24 mouse cellular contexts compared by ENCODE assay signal in genomic region chr15:60088964-60089899, GRCm38 (mm10).
DNase-seq lines count a peak whose midpoint lies in the region; ATAC-seq and TF ChIP-seq lines count a peak whose summit lies in the region.
"Had no signal": no experiment of that assay in that cellular context is flagged by ENCODE, and none has a peak within 500 bp of the region (broad histone marks: within the 10 kb centered on the region; RNA-seq: fewer than 3 reads in every experiment).

No protein-coding gene starts in this region.

- H3K9me3 ChIP-seq in forebrain, embryonic 14.5 days (replicated peaks; ENCODE audit: control insufficient read depth, low read length) = no peaks in the 10 kb centered on the region
- H3K9me3 ChIP-seq in forebrain, embryonic 12.5 days = no peaks in the 10 kb centered on the region
- H3K9me3 ChIP-seq in midbrain, embryonic 14.5 days (ENCODE audit: control insufficient read depth, low read length) = no peaks in the 10 kb centered on the region
- H3K9me3 ChIP-seq: limb, embryonic 12.5 days; midbrain, embryonic 12.5 days had no signal

- 58% methylated on average over 10 of the region's 10 CpGs for WGBS in forebrain, embryonic 14.5 days
- 67% methylated on average over 10 of the region's 10 CpGs for WGBS in forebrain, embryonic 12.5 days
- WGBS in midbrain, embryonic 14.5 days = 56% methylated on average over 10 of the region's 10 CpGs

- no peak overlapping the region for H3K9ac ChIP-seq in forebrain, embryonic 14.5 days (ENCODE audit: low read length)
- H3K9ac ChIP-seq in forebrain, embryonic 12.5 days = no peak overlapping the region
- H3K9ac ChIP-seq in midbrain, embryonic 14.5 days (replicated peaks; ENCODE audit: low read length) = no peak overlapping the region
- H3K9ac ChIP-seq: limb, embryonic 12.5 days; liver, postnatal 0 days; midbrain, embryonic 12.5 days had no signal

- H3K27ac ChIP-seq in forebrain, embryonic 14.5 days (ENCODE audit: low read depth, low read length) = no peak overlapping the region
- H3K27ac ChIP-seq in forebrain, embryonic 12.5 days = no peak overlapping the region
- H3K27ac ChIP-seq in layer of hippocampus, adult 2 months = peak overlapping the region; percentile 77
- no peak overlapping the region for H3K27ac ChIP-seq in midbrain, embryonic 14.5 days (replicated peaks; ENCODE audit: low read depth, low read length)
- H3K27ac ChIP-seq: limb, embryonic 12.5 days; macrophage; midbrain, embryonic 12.5 days had no signal

- H3K4me1 ChIP-seq in forebrain, embryonic 14.5 days (ENCODE audit: control insufficient read depth, insufficient read depth, low read length) = no peaks in the 10 kb centered on the region; the same call in 1 of the 2 replicates
- H3K4me1 ChIP-seq in forebrain, embryonic 12.5 days = peaks cover 3% of the 10 kb centered on the region; the same call in 1 of the 2 replicates
- no peaks in the 10 kb centered on the region for H3K4me1 ChIP-seq in midbrain, embryonic 14.5 days (ENCODE audit: control insufficient read depth, insufficient read depth, low read length)
- H3K4me1 ChIP-seq: limb, embryonic 12.5 days; midbrain, embryonic 12.5 days had no signal

- H3K36me3 ChIP-seq in forebrain, embryonic 14.5 days (ENCODE audit: control insufficient read depth, insufficient read depth, low read length) = no peaks in the 10 kb centered on the region
- H3K36me3 ChIP-seq in forebrain, embryonic 12.5 days (replicated peaks) = no peaks in the 10 kb centered on the region
- H3K36me3 ChIP-seq in midbrain, embryonic 14.5 days (ENCODE audit: control insufficient read depth, insufficient read depth, low read length) = no peaks in the 10 kb centered on the region
- H3K36me3 ChIP-seq: limb, embryonic 12.5 days; midbrain, embryonic 12.5 days had no signal

- H3K4me3 ChIP-seq in forebrain, embryonic 14.5 days (ENCODE audit: low read depth, low read length) = no peak overlapping the region
- H3K4me3 ChIP-seq in forebrain, embryonic 12.5 days (replicated peaks) = no peak overlapping the region
- no peak overlapping the region for H3K4me3 ChIP-seq in layer of hippocampus, adult 2 months
- no peak overlapping the region for H3K4me3 ChIP-seq in midbrain, embryonic 14.5 days (replicated peaks; ENCODE audit: low read depth, low read length)
- H3K4me3 ChIP-seq: limb, embryonic 12.5 days; midbrain, embryonic 12.5 days had no signal

- ATAC-seq in forebrain, embryonic 14.5 days = peak; percentile 54; the same call in 1 of the 2 replicates
- no peak for ATAC-seq in forebrain, embryonic 12.5 days (ENCODE audit: low FRiP score)
- peak; percentile 17; the same call in 1 of the 2 replicates for ATAC-seq in midbrain, embryonic 14.5 days (ENCODE audit: low FRiP score, low TSS enrichment)
- ATAC-seq: hindbrain, embryonic 16.5 days; intestine, embryonic 16.5 days; liver, postnatal 0 days; lung, postnatal 0 days had no signal

- no peaks in the 10 kb centered on the region for H3K27me3 ChIP-seq in forebrain, embryonic 14.5 days (replicated peaks; ENCODE audit: control insufficient read depth, insufficient read depth, low read length)
- H3K27me3 ChIP-seq in forebrain, embryonic 12.5 days = no peaks in the 10 kb centered on the region
- no peaks in the 10 kb centered on the region for H3K27me3 ChIP-seq in midbrain, embryonic 14.5 days (ENCODE audit: control insufficient read depth, insufficient read depth, low read length)
- H3K27me3 ChIP-seq: limb, embryonic 12.5 days; midbrain, embryonic 12.5 days had no signal

- H3K4me2 ChIP-seq in forebrain, embryonic 14.5 days (ENCODE audit: low read length) = no peak overlapping the region
- no peak overlapping the region for H3K4me2 ChIP-seq in forebrain, embryonic 12.5 days
- no peak overlapping the region for H3K4me2 ChIP-seq in midbrain, embryonic 14.5 days (ENCODE audit: low read length)
- H3K4me2 ChIP-seq: heart, embryonic 11.5 days; limb, embryonic 12.5 days; liver, embryonic 11.5 days; midbrain, embryonic 12.5 days had no signal

- no peak for TF ChIP-seq CTCF in layer of hippocampus, adult 2 months (conservative IDR thresholded peaks at IDR 0.05)

- DNase-seq in forebrain, embryonic 14.5 days (ENCODE audit: low spot score) = peak; percentile 74
- DNase-seq in layer of hippocampus, adult 2 months (ENCODE audit: low spot score in 2 of 2) = peak; percentile 11 to 19
- DNase-seq in layer of hippocampus, postnatal 36 days = no peak
- DNase-seq in brain, adult 2 months (ENCODE audit: low read depth, low spot score) = peak; percentile 57
- DNase-seq in midbrain, embryonic 14.5 days = peak; percentile 47
- DNase-seq in cerebellum, adult 8-10 months = no peak
- DNase-seq: adrenal gland, postnatal 25 days; cerebellum, adult 11-12 months; cerebellum, postnatal 14 days; gastrocnemius, postnatal 10 days; kidney, postnatal 25 days; liver, postnatal 0 days; right cerebral cortex, adult 18-20 months; thymus, adult 18-20 months; thymus, postnatal 4 days had no signal

Comparison
In these comparisons a context has a peak if more than half of its experiments do, and no peak if none do; other contexts are left out.
1. DNase-seq: peak in forebrain, embryonic 14.5 days (single experiment), layer of hippocampus, adult 2 months (2 of 2), brain, adult 2 months (single experiment) and midbrain, embryonic 14.5 days (single experiment); none in layer of hippocampus, postnatal 36 days (0 of 2) and cerebellum, adult 8-10 months (single experiment).